Mouse (Mus musculus) CH12.LX (cell line): ENCODE results near the gene Ccdc169. TPM values are rescaled to one million over a fixed set of nuclear protein-coding genes. Genes with fewer than 3 reads are reported as not detected.

ENCODE experiments used
- DNase-seq: peaks from one replicate; pipeline ENCODE4 v3.0.0-alpha.2; 2013; ENCODE audit errors: extremely low read depth
- H3K27ac ChIP-seq: 2 replicates; pipeline ENCODE4 v1.5.1; 2012; ENCODE audit warnings: low read depth, mild to moderate bottlenecking, control low read depth, moderate library complexity; ENCODE audit not compliant: insufficient read depth
- H3K27me3 ChIP-seq: replicated peaks from 2 replicates; pipeline ENCODE3; 2012; ENCODE audit warnings: inconsistent platforms
- H3K36me3 ChIP-seq, 2 experiments: replicated peaks in 1 of 2; 2 replicates each; pipeline versions ENCODE3 to v1.6.1; 2012; ENCODE audit warnings: inconsistent platforms in 1 of 2, low read length in 1 of 2, mild to moderate bottlenecking in 1 of 2, mixed read lengths in 1 of 2, moderate library complexity in 1 of 2; ENCODE audit not compliant: control insufficient read depth in 1 of 2, insufficient read depth in 1 of 2
- H3K4me1 ChIP-seq, 2 experiments: 2 replicates each; pipeline ENCODE4 v1.6.1; 2012; ENCODE audit warnings: inconsistent platforms in 1 of 2, moderate library complexity in 1 of 2; ENCODE audit not compliant: insufficient read depth in 2 of 2, control insufficient read depth in 1 of 2
- H3K4me2 ChIP-seq: 2 replicates; pipeline ENCODE4 v1.6.1; 2012; ENCODE audit warnings: low read depth, mild to moderate bottlenecking, control low read depth; ENCODE audit not compliant: poor library complexity, insufficient read depth, severe bottlenecking
- H3K4me3 ChIP-seq, 3 experiments: fragments of 150-350 bp in 1 of 3; sonication (generic) in 1 of 3; replicated peaks in 1 of 3; 2 replicates each; pipeline versions ENCODE3 to v1.5.1; 2011 to 2012; ENCODE audit warnings: low read depth in 2 of 3, low read length in 2 of 3, mild to moderate bottlenecking in 2 of 3, moderate library complexity in 2 of 3, control low read depth in 1 of 3, improper control_type of control experiment in 1 of 3, inconsistent platforms in 1 of 3, mixed read lengths in 1 of 3; ENCODE audit not compliant: poor library complexity in 1 of 3
- H3K79me2 ChIP-seq: replicated peaks from 2 replicates; pipeline ENCODE4 v1.6.1; 2012; ENCODE audit warnings: mild to moderate bottlenecking, moderate library complexity; ENCODE audit not compliant: control insufficient read depth, poor library complexity, insufficient read depth, severe bottlenecking; ENCODE audit errors: extremely low read depth
- H3K9ac ChIP-seq: 2 replicates; pipeline ENCODE4 v1.6.1; 2012; ENCODE audit warnings: low read depth, mild to moderate bottlenecking, control low read depth, moderate library complexity; ENCODE audit not compliant: insufficient read depth
- H3K9me3 ChIP-seq: replicated peaks from 2 replicates; pipeline ENCODE3; 2012; ENCODE audit warnings: low read length, inconsistent platforms, mixed read lengths
- BHLHE40 ChIP-seq: IDR thresholded peaks from 2 replicates; pipeline ENCODE4 v1.6.1; 2011; ENCODE audit warnings: mild to moderate bottlenecking, low read depth, low read length, improper control_type of control experiment
- CTCF ChIP-seq, 2 experiments: IDR thresholded peaks in 1 of 2; conservative IDR thresholded peaks in 1 of 2; 2 replicates each; pipeline ENCODE4 v1.5.1; 2011 to 2012; ENCODE audit warnings: low read depth in 2 of 2, low read length in 2 of 2, improper control_type of control experiment in 1 of 2, inconsistent platforms in 1 of 2, mild to moderate bottlenecking in 1 of 2, moderate library complexity in 1 of 2
- E2F4 ChIP-seq: IDR thresholded peaks from 2 replicates; pipeline ENCODE4 v1.6.1; 2011; ENCODE audit warnings: low read depth, low read length, improper control_type of control experiment; ENCODE audit not compliant: insufficient replicate concordance
- EP300 ChIP-seq: IDR thresholded peaks from 2 replicates; pipeline ENCODE4 v1.6.1; 2011; ENCODE audit warnings: low read length, improper control_type of control experiment
- ETS1 ChIP-seq: conservative IDR thresholded peaks from 2 replicates; pipeline ENCODE4 v1.6.1; 2012; ENCODE audit warnings: low read depth, mild to moderate bottlenecking, inconsistent platforms, low read length, improper control_type of control experiment, moderate library complexity
- HCFC1 ChIP-seq: IDR thresholded peaks from 2 replicates; pipeline ENCODE4 v1.6.1; 2012; ENCODE audit warnings: low read depth, mild to moderate bottlenecking, inconsistent platforms, low read length, improper control_type of control experiment
- IRF4 ChIP-seq: IDR thresholded peaks from 2 replicates; pipeline ENCODE4 v1.6.1; 2014; ENCODE audit warnings: low read depth, mild to moderate bottlenecking, inconsistent platforms, low read length, improper control_type of control experiment
- JUN ChIP-seq: IDR thresholded peaks from 2 replicates; pipeline ENCODE4 v1.6.1; 2011; ENCODE audit warnings: low read depth, mild to moderate bottlenecking, low read length, improper control_type of control experiment, moderate library complexity; ENCODE audit not compliant: insufficient read depth
- KAT2A ChIP-seq: IDR thresholded peaks from 2 replicates; pipeline ENCODE4 v1.6.1; 2012; ENCODE audit warnings: low read length, improper control_type of control experiment, inconsistent platforms; ENCODE audit not compliant: insufficient replicate concordance
- MAX ChIP-seq: IDR thresholded peaks from 2 replicates; pipeline ENCODE4 v1.6.1; 2011; ENCODE audit warnings: low read length, improper control_type of control experiment
- MAZ ChIP-seq: IDR thresholded peaks from 2 replicates; pipeline ENCODE4 v1.6.1; 2012; ENCODE audit warnings: low read depth, mild to moderate bottlenecking, inconsistent platforms, low read length, improper control_type of control experiment, moderate library complexity
- MEF2A ChIP-seq: IDR thresholded peaks from 2 replicates; pipeline ENCODE4 v1.6.1; 2014; ENCODE audit warnings: low read depth, mild to moderate bottlenecking, inconsistent platforms, low read length, improper control_type of control experiment, borderline replicate concordance
- MXI1 ChIP-seq: IDR thresholded peaks from 2 replicates; pipeline ENCODE4 v1.6.1; 2011; ENCODE audit warnings: mild to moderate bottlenecking, low read depth, low read length, improper control_type of control experiment
- PAX5 ChIP-seq: IDR thresholded peaks from 2 replicates; pipeline ENCODE4 v1.6.1; 2012; ENCODE audit warnings: low read length, inconsistent platforms, mixed read lengths
- POLR2A ChIP-seq: IDR thresholded peaks from 2 replicates; pipeline ENCODE4 v1.6.1; 2011; ENCODE audit warnings: low read depth, mild to moderate bottlenecking, improper control_type of control experiment, low read length
- POLR2AphosphoS2 ChIP-seq: IDR thresholded peaks from 2 replicates; pipeline ENCODE4 v1.6.1; 2011; ENCODE audit warnings: low read depth, low read length, improper control_type of control experiment
- RAD21 ChIP-seq: IDR thresholded peaks from 2 replicates; pipeline ENCODE4 v1.6.1; 2011; ENCODE audit warnings: low read depth, mild to moderate bottlenecking, low read length, improper control_type of control experiment, moderate library complexity
- RCOR1 ChIP-seq: conservative IDR thresholded peaks from 2 replicates; pipeline ENCODE4 v1.6.1; 2012; ENCODE audit warnings: low read depth, mild to moderate bottlenecking, inconsistent platforms, low read length, improper control_type of control experiment
- SIN3A ChIP-seq: IDR thresholded peaks from 2 replicates; pipeline ENCODE4 v1.6.1; 2012; ENCODE audit warnings: low read length, improper control_type of control experiment, inconsistent platforms
- SMC3 ChIP-seq: IDR thresholded peaks from 2 replicates; pipeline ENCODE4 v1.6.1; 2011; ENCODE audit warnings: low read depth, low read length, improper control_type of control experiment
- TBP ChIP-seq: conservative IDR thresholded peaks from 2 replicates; pipeline ENCODE4 v1.6.1; 2011; ENCODE audit warnings: low read depth, low read length, improper control_type of control experiment
- UBTF ChIP-seq: IDR thresholded peaks from 2 replicates; pipeline ENCODE4 v1.6.1; 2012; ENCODE audit warnings: low read depth, mild to moderate bottlenecking, inconsistent platforms, low read length, improper control_type of control experiment, moderate library complexity
- USF1 ChIP-seq: IDR thresholded peaks from 2 replicates; pipeline ENCODE4 v1.6.1; 2014; ENCODE audit warnings: low read depth, mild to moderate bottlenecking, inconsistent platforms, low read length, improper control_type of control experiment
- ZC3H11A ChIP-seq: IDR thresholded peaks from 2 replicates; pipeline ENCODE4 v1.6.1; 2012; ENCODE audit warnings: low read depth, mild to moderate bottlenecking, inconsistent platforms, low read length, improper control_type of control experiment
- ZMIZ1 ChIP-seq: IDR thresholded peaks from 2 replicates; pipeline ENCODE4 v1.6.1; 2012; ENCODE audit warnings: low read depth, mild to moderate bottlenecking, inconsistent platforms, low read length, improper control_type of control experiment
- ZNF384 ChIP-seq: IDR thresholded peaks from 2 replicates; pipeline ENCODE4 v1.6.1; 2012; ENCODE audit warnings: low read depth, low read length, improper control_type of control experiment, inconsistent platforms
- dilution Hi-C: fragments of 300-500 bp; cut with MboI; formaldehyde crosslinking; loops from 2 replicates; pipeline ENCODE4 v1.14.3; 2020; ENCODE audit warnings: low sequenced_read_pairs; ENCODE audit not compliant: extremely low pct_unique_long_range_greater_than_20kb, extremely low pct_ligation_motif_present
- in situ Hi-C: fragments of 300-500 bp; cut with MboI; formaldehyde crosslinking; loops from 3 replicates; pipeline ENCODE4 v1.14.3; 2019; ENCODE audit warnings: low sequenced_read_pairs, low pct_ligation_motif_present, low pct_unique_long_range_greater_than_20kb, mixed read lengths
- polyA plus RNA-seq: library from polyadenylated mRNA; unstranded; fragments of >175 nt; gene quantifications from 2 replicates; pipeline ENCODE4 v1.2.1, GENCODE M21; 2012; ENCODE audit warnings: low read depth; ENCODE audit not compliant: insufficient read length
- total RNA-seq, 2 experiments: library from RNA; depleted of rRNA; stranded (reverse); fragments of 300-350 nt in 1 of 2; fragments of >200 nt in 1 of 2; gene quantifications; 2 replicates each; pipeline ENCODE4 v1.2.3; 2012 to 2014

The Ccdc169 gene
- total and polyA plus RNA-seq, 3 experiments, result 0.08 to 0.10 TPM; not detected in 1

DNA sequence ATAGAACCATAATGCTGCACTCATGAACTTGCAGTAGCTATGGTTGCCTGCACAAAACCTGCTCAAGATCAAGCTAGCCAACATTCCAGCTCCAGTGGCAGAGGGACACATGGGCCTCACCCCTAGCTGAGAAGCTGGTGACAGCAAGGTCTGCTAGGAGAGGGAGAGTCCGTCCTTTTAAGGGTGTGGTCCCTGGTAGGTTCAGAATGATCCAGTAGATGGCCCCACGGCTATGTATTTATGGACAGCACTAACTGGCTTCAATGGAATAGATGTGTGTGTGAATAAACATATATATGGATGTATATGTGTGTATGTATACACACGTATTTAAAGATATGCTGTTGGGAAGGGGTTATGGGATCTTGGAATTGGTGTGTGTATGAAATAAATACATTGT, 35.3 kb downstream of the Ccdc169 start:
- Histone ChIP-seq H3K9me3 (no peaks in the 10 kb centered on the region), H3K4me2 (no peak overlapping the region), H3K9ac (no peak overlapping the region), H3K27ac (no peak overlapping the region), H3K27me3 (no peaks in the 10 kb centered on the region), H3K79me2 (no peaks in the 10 kb centered on the region), H3K36me3 (no peaks in the 10 kb centered on the region), H3K4me1 (no peaks in the 10 kb centered on the region), H3K4me3 (no peak overlapping the region)
- in situ Hi-C loops, result loop anchor here (25.0 kb wide), 1 partner anchor 165 kb away; no protein-coding TSS in a partner anchor
- TF ChIP-seq JUN (no peak), ETS1 (no peak), BHLHE40 (no peak), RCOR1 (no peak), MAZ (no peak), POLR2A (no peak), KAT2A (no peak), HCFC1 (no peak), USF1 (no peak), ZC3H11A (no peak), IRF4 (no peak), SIN3A (no peak), MAX (no peak), RAD21 (no peak), CTCF (conservative IDR thresholded peaks at IDR 0.05 in 1 of 2, IDR thresholded peaks at IDR 0.05 in 1 of 2; ENCODE audit: low read depth in 2 of 2, low read length in 2 of 2) (no peak), EP300 (no peak), MXI1 (no peak), E2F4 (no peak), UBTF (no peak)
- no peak for DNase-seq
- dilution Hi-C loops, result no loop called here

DNA sequence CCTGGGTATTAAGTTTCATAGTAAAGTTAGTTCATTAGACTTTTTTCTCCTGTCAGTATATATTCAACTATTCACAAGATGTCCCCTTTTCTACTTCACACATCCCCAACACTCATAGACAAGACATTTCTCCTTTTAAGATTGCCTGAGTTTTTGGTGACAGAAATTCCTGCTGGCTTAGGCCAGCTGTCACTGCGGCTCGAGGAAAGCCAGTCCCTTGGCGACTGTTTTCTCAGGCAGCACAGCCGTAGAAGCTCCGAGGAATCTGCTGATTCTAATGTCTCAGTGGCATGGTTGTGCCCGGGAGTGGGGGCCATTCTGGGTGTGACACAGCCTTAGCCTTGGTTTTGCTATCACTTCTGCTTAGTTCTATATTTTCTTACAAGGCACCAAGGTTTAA, 40.1 kb downstream of the Ccdc169 start:
- H3K4me3 ChIP-seq, result no peak overlapping the region
- DNase-seq, result no peak
- H3K27me3 ChIP-seq, result no peaks in the 10 kb centered on the region
- dilution Hi-C loops (no loop called here), in situ Hi-C loops (no loop called here)
- H3K4me1 ChIP-seq, result no peaks in the 10 kb centered on the region
- H3K9me3 ChIP-seq, result peaks cover 8% of the 10 kb centered on the region
- H3K27ac ChIP-seq, result no peak overlapping the region
- no peak overlapping the region for H3K4me2 ChIP-seq
- H3K9ac ChIP-seq, result no peak overlapping the region
- no peaks in the 10 kb centered on the region for H3K36me3 ChIP-seq
- TF ChIP-seq BHLHE40 (no peak), USF1 (no peak), RAD21 (no peak), MEF2A (no peak), JUN (no peak), ZNF384 (no peak), PAX5 (no peak), ZMIZ1 (no peak), SIN3A (no peak), SMC3 (no peak), UBTF (no peak), POLR2AphosphoS2 (no peak), TBP (no peak), MXI1 (no peak)
- H3K79me2 ChIP-seq, result no peaks in the 10 kb centered on the region
